Mouse (Mus musculus) inflammation-experienced regulatory T-cells (primary cell): ENCODE measurements around the gene Dkk3. TPM values are rescaled to one million over a fixed set of nuclear protein-coding genes. Genes with fewer than 3 reads are reported as not detected.

Experiments
- polyA plus RNA-seq, 2 experiments: library from polyadenylated mRNA; unstranded; fragments of 100-300 nt; shearing (Covaris generic); gene quantifications; one replicate each; pipeline ENCODE4 v1.2.1; 2017

Dkk3 gene
- polyA plus RNA-seq = 1 to 10 TPM in 1 of 2 experiments, not detected in 1; 1.7 TPM

GRCm38 (mm10) chr7:112158942-112159341, at the start of gene Dkk3:
Gene Dkk3 (minus strand): TSS chr7:112159057.

Other genes with a start within 250 kb of the Dkk3 start
- 10 to 100 TPM; 61.1 to 73.2 TPM for gene Usp47, start 135.6 kb downstream of the Dkk3 start, polyA plus RNA-seq
- 1 to 10 TPM; 2.3 to 2.5 TPM for gene Mical2, start 66.8 kb upstream of the Dkk3 start, polyA plus RNA-seq